Comparison of ENCODE assay signal across 8 mouse cellular contexts in the genomic region with DNA sequence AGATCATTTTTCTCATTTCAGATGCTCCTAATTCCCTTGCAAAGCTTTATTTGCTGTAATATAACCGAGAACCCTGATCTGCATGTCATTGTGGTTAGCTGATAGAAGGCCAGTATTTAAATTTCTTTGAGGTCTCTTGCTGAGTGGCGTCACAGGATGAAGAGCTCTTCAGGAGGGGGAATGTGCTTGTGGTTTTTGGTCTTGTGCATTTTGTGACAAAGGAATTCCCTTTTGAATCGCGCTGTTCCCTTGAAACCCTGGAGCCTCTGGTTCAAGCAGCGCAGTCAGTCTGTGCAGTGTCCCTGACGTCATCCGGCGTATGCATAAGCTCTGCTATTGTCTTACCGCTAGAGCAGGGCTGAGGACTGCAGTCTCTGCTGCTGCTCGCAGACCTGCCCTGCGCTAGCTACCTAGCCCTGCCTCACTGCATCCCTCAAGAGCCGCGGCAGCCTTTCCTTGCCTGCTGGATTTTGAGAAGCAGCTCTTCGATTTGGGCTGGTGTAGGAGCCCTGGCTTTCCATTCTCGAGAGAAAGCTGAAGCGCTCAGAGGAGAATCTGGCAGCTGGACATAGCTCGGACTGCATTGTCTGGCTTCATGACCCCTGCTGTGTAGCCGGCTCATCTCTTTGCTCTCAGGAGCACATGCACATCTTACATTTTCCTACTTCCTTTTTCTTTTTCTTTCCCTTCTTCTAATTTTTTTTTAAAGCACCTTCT. TPM values are rescaled to one million over a fixed set of nuclear protein-coding genes. Genes with fewer than 3 reads are reported as not detected.
DNase-seq lines count a peak whose midpoint lies in the region; ATAC-seq and TF ChIP-seq lines count a peak whose summit lies in the region.

No protein-coding gene starts in this region.

- no peaks in the 10 kb centered on the region for H3K9me3 ChIP-seq in intestine, embryonic 16.5 days (ENCODE audit: control insufficient read depth, low read length)
- no peaks in the 10 kb centered on the region for H3K9me3 ChIP-seq in midbrain, embryonic 10.5 days (replicated peaks)

- peak; percentile 30 for DNase-seq in gastrocnemius, adult 2 months
- DNase-seq in gastrocnemius, postnatal 25 days = no peak
- DNase-seq in cerebellum, postnatal 4 days (ENCODE audit: low spot score in 2 of 2) = peak; percentile 36 to 70
- peak; percentile 83 to 89 for DNase-seq in frontal cortex, postnatal 36 days (ENCODE audit: low spot score in 2 of 2)
- peak; percentile 79 for DNase-seq in left cerebral cortex, postnatal 4 days
- DNase-seq in midbrain, embryonic 10.5 days (ENCODE audit: low spot score) = peak; percentile 84
- DNase-seq in right cerebral cortex, postnatal 36 days (ENCODE audit: low spot score in 2 of 2) = peak; percentile 75 to 86

- H3K27ac ChIP-seq in gastrocnemius, adult 2 months = peak overlapping the region; percentile 54
- peak overlapping the region; percentile 45; the same call in 1 of the 2 replicates for H3K27ac ChIP-seq in intestine, embryonic 16.5 days (ENCODE audit: low read length)
- peak overlapping the region; percentile 95 for H3K27ac ChIP-seq in midbrain, embryonic 10.5 days (replicated peaks)

- no peaks in the 10 kb centered on the region for H3K27me3 ChIP-seq in intestine, embryonic 16.5 days (replicated peaks; ENCODE audit: control insufficient read depth, insufficient read depth, low read length)
- no peaks in the 10 kb centered on the region for H3K27me3 ChIP-seq in midbrain, embryonic 10.5 days (ENCODE audit: low read depth, poor library complexity, severe bottlenecking)

- H3K36me3 ChIP-seq in intestine, embryonic 16.5 days (ENCODE audit: control insufficient read depth, insufficient read depth, low read length) = no peaks in the 10 kb centered on the region
- H3K36me3 ChIP-seq in midbrain, embryonic 10.5 days = no peaks in the 10 kb centered on the region

- H3K4me2 ChIP-seq in intestine, embryonic 16.5 days (ENCODE audit: low read depth, low read length) = peak overlapping the region; percentile 82

- intact Hi-C loops in gastrocnemius, adult 2 months (cut with DNase I) = no loop called here
- intact Hi-C loops in left cerebral cortex, postnatal 4 days (cut with DNase I) = no loop called here

- ATAC-seq in intestine, embryonic 16.5 days = peak; percentile 99

- H3K4me3 ChIP-seq in gastrocnemius, adult 2 months = peak overlapping the region; percentile 68
- peak overlapping the region; percentile 51 for H3K4me3 ChIP-seq in intestine, embryonic 16.5 days (ENCODE audit: low read length)
- peak overlapping the region; percentile 62 for H3K4me3 ChIP-seq in midbrain, embryonic 10.5 days

- TF ChIP-seq CTCF in gastrocnemius, adult 2 months (IDR thresholded peaks at IDR 0.05) = no peak

- WGBS in intestine, embryonic 16.5 days = 7% methylated on average over 18 of the region's 18 CpGs
- 1% methylated on average over 18 of the region's 18 CpGs for WGBS in midbrain, embryonic 10.5 days

- H3K4me1 ChIP-seq in intestine, embryonic 16.5 days (ENCODE audit: control insufficient read depth, insufficient read depth, low read length) = peaks cover 8% of the 10 kb centered on the region
- H3K4me1 ChIP-seq in midbrain, embryonic 10.5 days = peaks cover 36% of the 10 kb centered on the region

- peak overlapping the region; percentile 65 for H3K9ac ChIP-seq in intestine, embryonic 16.5 days (ENCODE audit: low read depth, low read length)

RNA-seq across cellular contexts. Expression of gene St7, which starts 56.3 kb away (rescaled TPM):
- total RNA-seq in gastrocnemius, adult 2 months (2021) = 10 to 100 TPM; 13.0 to 14.0 TPM
- total RNA-seq in gastrocnemius, postnatal 25 days (2021) = 10 to 100 TPM; 12.4 to 16.0 TPM
- polyA plus RNA-seq in intestine, embryonic 16.5 days (2015; fragmentation: Nextera tagmentation; extraction: Ambion mirVana) = 20.5 and 21.8 TPM in 2 replicates
- 10 to 100 TPM; 58.9 to 68.2 TPM for total RNA-seq in left cerebral cortex, postnatal 4 days (2021)
- 23.8 and 31.3 TPM in 2 replicates for polyA plus RNA-seq in midbrain, embryonic 10.5 days (2016; fragmentation: Nextera tagmentation; extraction: Ambion mirVana)

Comparison
In these comparisons a context has a peak if more than half of its experiments do, and no peak if none do; other contexts are left out.
1. H3K27ac ChIP-seq: peak in every context shown above with its lines; median percentile 95 in midbrain, embryonic 10.5 days; 54 in gastrocnemius, adult 2 months; 45 in intestine, embryonic 16.5 days.